ENCODE assay signal across 8 mouse cellular contexts in genomic region chr2:76369821-76370655, GRCm38 (mm10). TPM values are rescaled to one million over a fixed set of nuclear protein-coding genes. Genes with fewer than 3 reads are reported as not detected.
DNase-seq lines count a peak whose midpoint lies in the region; ATAC-seq and TF ChIP-seq lines count a peak whose summit lies in the region.

Gene Rbm45 (plus strand): TSS chr2:76369984.

- peak; percentile 93 for DNase-seq in MEL (ENCODE audit: low read depth, low spot score)
- peak; percentile 87 to 92 for DNase-seq in cerebellum, adult 2 months
- peak; percentile 93 for DNase-seq in forebrain, postnatal 0 days
- DNase-seq in heart, postnatal 4 days = peak; percentile 91
- peak; percentile 70 to 84 for DNase-seq in layer of hippocampus, adult 8-10 months (ENCODE audit: low spot score in 2 of 2)
- peak; percentile 67 for DNase-seq in ovary, adult 18-20 months (ENCODE audit: low spot score)
- peak; percentile 92 for DNase-seq in thymus, postnatal 0 days (ENCODE audit: low spot score)

- TF ChIP-seq EP300 in MEL (IDR thresholded peaks at IDR 0.05; ENCODE audit: low read depth in 1 of 2, low read length in 2 of 2) = peak in 1 of 2 experiments; percentile 12; a peak in 1 of 4 replicates

- H3K36me3 ChIP-seq in MEL (ENCODE audit: control insufficient read depth in 1 of 2, insufficient read depth in 2 of 2, low read length in 2 of 2) = peaks cover 4 to 22% of the 10 kb centered on the region in 2 experiments
- H3K36me3 ChIP-seq in forebrain, postnatal 0 days (ENCODE audit: insufficient read depth) = peaks cover 15% of the 10 kb centered on the region
- H3K36me3 ChIP-seq in lung, embryonic 15.5 days = peaks cover 19% of the 10 kb centered on the region

- no peaks in the 10 kb centered on the region for H3K9me3 ChIP-seq in MEL (replicated peaks; ENCODE audit: insufficient read depth, low read length)
- no peaks in the 10 kb centered on the region for H3K9me3 ChIP-seq in forebrain, postnatal 0 days (ENCODE audit: low read length)
- no peaks in the 10 kb centered on the region for H3K9me3 ChIP-seq in lung, embryonic 15.5 days

- peak; percentile 46 to 76; a peak in 2 of 4 replicates for TF ChIP-seq POLR2A in MEL (IDR thresholded peaks at IDR 0.05; ENCODE audit: control insufficient read depth in 1 of 2, insufficient read depth in 1 of 2, low read depth in 1 of 2, low read length in 2 of 2, poor library complexity in 1 of 2)
- peak; percentile 42; the same call in 1 of the 2 replicates for TF ChIP-seq POLR2A in cerebellum, adult 2 months (IDR thresholded peaks at IDR 0.05; ENCODE audit: borderline replicate concordance, insufficient read depth, low read length)

- no peaks in the 10 kb centered on the region for H3K27me3 ChIP-seq in MEL (ENCODE audit: control insufficient read depth in 1 of 2, insufficient read depth in 2 of 2, low read length in 2 of 2)
- no peaks in the 10 kb centered on the region for H3K27me3 ChIP-seq in cerebellum, adult 2 months (ENCODE audit: control insufficient read depth, insufficient read depth, low read length)
- no peaks in the 10 kb centered on the region for H3K27me3 ChIP-seq in forebrain, postnatal 0 days (ENCODE audit: insufficient read depth, low read length)
- no peaks in the 10 kb centered on the region for H3K27me3 ChIP-seq in lung, embryonic 15.5 days

- peak within 1 kb of the TSS; percentile 98 for H3K9ac ChIP-seq in MEL (ENCODE audit: control insufficient read depth, low read depth, low read length, poor library complexity, severe bottlenecking)
- H3K9ac ChIP-seq in forebrain, postnatal 0 days = peak within 1 kb of the TSS; percentile 64
- peak within 1 kb of the TSS; percentile 71 for H3K9ac ChIP-seq in lung, embryonic 15.5 days

- H3K4me3 ChIP-seq in MEL (ENCODE audit: control insufficient read depth in 1 of 2, insufficient read depth in 1 of 2, low read depth in 2 of 2, low read length in 2 of 2) = peak within 1 kb of the TSS; percentile 71 to 94
- peak within 1 kb of the TSS; percentile 81 for H3K4me3 ChIP-seq in cerebellum, adult 2 months (replicated peaks; ENCODE audit: insufficient read depth, low read depth, low read length)
- peak within 1 kb of the TSS; percentile 56 for H3K4me3 ChIP-seq in forebrain, postnatal 0 days (ENCODE audit: low read depth, low read length)
- H3K4me3 ChIP-seq in lung, embryonic 15.5 days = peak within 1 kb of the TSS; percentile 86

- ATAC-seq in forebrain, postnatal 0 days = peak; percentile 95
- peak; percentile 85 for ATAC-seq in lung, embryonic 15.5 days (ENCODE audit: borderline replicate concordance, extremely low read depth, low FRiP score, low TSS enrichment)

- under 1% methylated on average over 61 of the region's 61 CpGs for WGBS in cerebellum, adult 2 months
- WGBS in forebrain, postnatal 0 days = under 1% methylated on average over 60 of the region's 61 CpGs
- WGBS in lung, embryonic 15.5 days = under 1% methylated on average over 61 of the region's 61 CpGs

- no peak for TF ChIP-seq RAD21 in MEL (IDR thresholded peaks at IDR 0.05; ENCODE audit: low read depth, low read length)

- peak within 1 kb of the TSS; percentile 70 for H3K4me2 ChIP-seq in forebrain, postnatal 0 days (ENCODE audit: low read depth)
- H3K4me2 ChIP-seq in lung, embryonic 15.5 days = peak within 1 kb of the TSS; percentile 95

- TF ChIP-seq CTCF in MEL (IDR thresholded peaks at IDR 0.05 in 2 of 3, conservative IDR thresholded peaks at IDR 0.05 in 1 of 3; ENCODE audit: control insufficient read depth in 1 of 3, insufficient read depth in 1 of 3, low read depth in 2 of 3, low read length in 3 of 3, poor library complexity in 1 of 3, severe bottlenecking in 1 of 3) = peak; percentile 59 to 84 (median 75); a peak in 5 of 6 replicates
- TF ChIP-seq CTCF in cerebellum, adult 2 months (IDR thresholded peaks at IDR 0.05; ENCODE audit: borderline replicate concordance, insufficient read depth, low read depth, low read length) = peak; percentile 73
- peak; percentile 89 for TF ChIP-seq CTCF in forebrain, postnatal 0 days (IDR thresholded peaks at IDR 0.05; ENCODE audit: low read depth)

- H3K79me2 ChIP-seq in MEL (ENCODE audit: control insufficient read depth, insufficient read depth, low read length, poor library complexity) = peaks cover 12% of the 10 kb centered on the region

- H3K4me1 ChIP-seq in MEL (ENCODE audit: control insufficient read depth in 1 of 2, insufficient read depth in 2 of 2, low read length in 2 of 2) = peaks cover 3 to 17% of the 10 kb centered on the region in 2 experiments
- H3K4me1 ChIP-seq in cerebellum, adult 2 months (ENCODE audit: control insufficient read depth, insufficient read depth, low read length) = no peaks in the 10 kb centered on the region
- no peaks in the 10 kb centered on the region for H3K4me1 ChIP-seq in forebrain, postnatal 0 days (ENCODE audit: insufficient read depth)
- peaks cover 5% of the 10 kb centered on the region for H3K4me1 ChIP-seq in lung, embryonic 15.5 days

- peak within 1 kb of the TSS; percentile 89 for H3K27ac ChIP-seq in MEL (ENCODE audit: control insufficient read depth, low read depth, low read length)
- 0 out of 2 replicates have a peak within 1 kb of the TSS, but pooled peaks have one; percentile 27 for H3K27ac ChIP-seq in cerebellum, adult 2 months (ENCODE audit: insufficient read depth, low read length)
- peak within 1 kb of the TSS; percentile 69 for H3K27ac ChIP-seq in forebrain, postnatal 0 days (ENCODE audit: low read depth, low read length)
- H3K27ac ChIP-seq in lung, embryonic 15.5 days = no peak within 1 kb of the TSS; the same call in 1 of the 2 replicates

TF ChIP-seq in MEL, 35 proteins besides CTCF, POLR2A, EP300 and RAD21:
- 0 out of 2 replicates have a peak, but pooled peaks have one; percentile 8 for TF ChIP-seq NRF1 (IDR thresholded peaks at IDR 0.05; ENCODE audit: insufficient read depth, low read depth, low read length, poor library complexity, severe bottlenecking)
- peak; percentile 49; the same call in 1 of the 2 replicates for TF ChIP-seq ZNF384 (IDR thresholded peaks at IDR 0.05; ENCODE audit: low read depth, low read length)
- peak; percentile 62; the same call in 1 of the 2 replicates for TF ChIP-seq MAX (IDR thresholded peaks at IDR 0.05; ENCODE audit: low read length)
- TF ChIP-seq GABPA (IDR thresholded peaks at IDR 0.05; ENCODE audit: low read depth, low read length) = peak; percentile 31; the same call in 1 of the 2 replicates
- peak; percentile 67; the same call in 1 of the 2 replicates for TF ChIP-seq E2F4 (IDR thresholded peaks at IDR 0.05; ENCODE audit: borderline replicate concordance, low read depth, low read length)
- TF ChIP-seq MAZ (IDR thresholded peaks at IDR 0.05; ENCODE audit: low read depth, low read length) = 0 out of 2 replicates have a peak, but pooled peaks have one; percentile 49
- no peak for TF ChIP-seq JUND (IDR thresholded peaks at IDR 0.05; ENCODE audit: low read depth, low read length)
- TF ChIP-seq NELFE (IDR thresholded peaks at IDR 0.05; ENCODE audit: low read depth, low read length) = peak; percentile 80; the same call in 1 of the 2 replicates
- TF ChIP-seq ELF1 (IDR thresholded peaks at IDR 0.05; ENCODE audit: low read depth, low read length) = peak; percentile 95
- peak; percentile 88 for TF ChIP-seq HCFC1 (IDR thresholded peaks at IDR 0.05; ENCODE audit: low read depth, low read length)
- no peak for TF ChIP-seq POLR2AphosphoS5 (IDR thresholded peaks at IDR 0.05; ENCODE audit: borderline replicate concordance, low read depth, low read length)
- TF ChIP-seq UBTF (IDR thresholded peaks at IDR 0.05; ENCODE audit: borderline replicate concordance, insufficient read depth, low read depth, low read length) = no peak; the same call in 1 of the 2 replicates
- no peak for TF ChIP-seq GATA1 (IDR thresholded peaks at IDR 0.05; ENCODE audit: low read depth, low read length)
- peak; percentile 57; the same call in 1 of the 2 replicates for TF ChIP-seq TBP (IDR thresholded peaks at IDR 0.05; ENCODE audit: low read depth, low read length)
- peak; percentile 48; the same call in 1 of the 2 replicates for TF ChIP-seq KAT2A (conservative IDR thresholded peaks at IDR 0.05; ENCODE audit: low read depth, low read length)
- 0 out of 2 replicates have a peak, but pooled peaks have one; percentile 24 for TF ChIP-seq ETS1 (IDR thresholded peaks at IDR 0.05; ENCODE audit: low read depth, low read length)
- TF ChIP-seq MYB (IDR thresholded peaks at IDR 0.05; ENCODE audit: low read depth, low read length) = no peak
- no peak for TF ChIP-seq USF1 (IDR thresholded peaks at IDR 0.05; ENCODE audit: low read depth, low read length)
- peak; percentile 79 for TF ChIP-seq MYC (IDR thresholded peaks at IDR 0.05; ENCODE audit: low read depth, low read length)
- TF ChIP-seq CHD2 (IDR thresholded peaks at IDR 0.05; ENCODE audit: low read length) = no peak
- peak; percentile 53; the same call in 1 of the 2 replicates for TF ChIP-seq ZMIZ1 (IDR thresholded peaks at IDR 0.05; ENCODE audit: low read depth, low read length)
- peak; percentile 89 for TF ChIP-seq SIN3A (IDR thresholded peaks at IDR 0.05; ENCODE audit: low read length)
- TF ChIP-seq MXI1 (IDR thresholded peaks at IDR 0.05; ENCODE audit: low read depth, low read length) = peak; percentile 89
- TF ChIP-seq TCF12 (IDR thresholded peaks at IDR 0.05; ENCODE audit: low read depth, low read length) = peak; percentile 46

RNA-seq across cellular contexts. Expression of gene Rbm45, which starts in this region (rescaled TPM):
- 39.3 and 39.4 TPM in 2 replicates for total RNA-seq in MEL (2012; rRNA removed)
- polyA plus RNA-seq in MEL (2012; ENCODE audit: insufficient read depth in 1 of 2, insufficient read length in 2 of 2, low read depth in 1 of 2, low replicate concordance in 2 of 2, missing spikeins in 1 of 2) = 10 to 100 TPM in 1 of 2 experiments, not detected in 1; 38.8 TPM
- polyA plus RNA-seq in cerebellum, adult 2 months (2012; rRNA removed) = 23.1 and 26.0 TPM in 2 replicates
- total RNA-seq in forebrain, postnatal 0 days (2014; rRNA removed) = 44.9 and 50.1 TPM in 2 replicates
- 17.1 TPM in 2 replicates for polyA plus RNA-seq in forebrain, postnatal 0 days (2015; fragmentation: Nextera tagmentation; extraction: Ambion mirVana)
- 10 to 100 TPM; 35.9 to 36.0 TPM for total RNA-seq in heart, postnatal 4 days (2021)
- total RNA-seq in layer of hippocampus, adult 8-10 months (2022) = 10 to 100 TPM; 36.1 to 47.0 (median 38.2) TPM
- polyA plus RNA-seq in lung, embryonic 15.5 days (2015; fragmentation: Nextera tagmentation; extraction: Ambion mirVana) = 12.3 and 12.6 TPM in 2 replicates
- 25.1 and 25.4 TPM in 2 replicates for polyA plus RNA-seq in thymus, postnatal 0 days (2015; fragmentation: Nextera tagmentation; extraction: Ambion mirVana)
